Mouse (Mus musculus): ENCODE data around the gene Cdan1.
"Not testable (repeated sequence)": the region's sequence is repeated elsewhere in the genome, so short reads cannot be mapped to it uniquely, and the experiment has no call there.

Cdan1 gene

DNA sequence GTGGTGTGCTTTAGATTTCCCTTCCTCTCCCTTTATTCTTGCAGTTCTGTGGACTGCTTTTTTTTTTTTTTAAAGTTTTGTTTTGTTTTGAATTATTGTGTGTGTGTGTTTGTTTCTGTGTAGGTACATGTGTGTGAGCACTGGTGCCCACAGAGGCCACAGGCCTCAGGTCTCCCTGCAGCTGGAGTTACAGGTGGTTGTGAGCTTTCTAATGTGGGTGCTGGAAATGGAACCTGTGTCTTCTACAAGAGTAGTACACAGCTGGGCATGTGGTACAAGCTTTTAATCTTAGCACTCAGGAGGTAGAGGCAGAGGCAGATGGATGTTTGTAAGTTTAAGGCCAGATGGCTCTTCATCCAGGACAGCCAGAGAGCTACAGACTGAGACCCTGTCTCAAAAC lies 142.9 kb downstream of the Cdan1 start:
- in situ Hi-C loops (cut with MboI; ENCODE audit: low pct_unique_long_range_greater_than_20kb in 1 of 2, low sequenced_read_pairs in 2 of 2, unreplicated experiment in 1 of 2), result no loop called here

DNA sequence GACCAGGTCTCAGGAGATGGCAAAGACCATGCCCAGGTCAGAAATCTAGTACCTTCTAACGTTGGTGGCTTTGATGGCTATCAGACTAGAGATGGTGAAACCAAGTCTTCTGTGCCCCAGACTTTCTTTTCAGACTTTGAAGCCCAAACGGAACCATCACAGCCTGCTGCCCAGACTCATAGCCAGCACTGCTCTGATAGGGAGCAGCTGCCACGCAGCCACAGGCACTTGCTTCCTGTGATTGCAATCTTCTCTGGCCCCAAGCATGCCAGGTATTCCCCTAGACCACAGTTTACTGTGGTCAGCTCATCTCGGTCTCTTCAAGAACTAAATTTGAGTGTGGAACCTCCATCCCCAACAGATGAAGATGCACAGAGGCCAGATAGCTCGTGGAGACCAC lies 147.3 kb downstream of the Cdan1 start:
- in situ Hi-C loops (cut with MboI; ENCODE audit: low pct_unique_long_range_greater_than_20kb in 1 of 2, low sequenced_read_pairs in 2 of 2, unreplicated experiment in 1 of 2), result no loop called here

DNA sequence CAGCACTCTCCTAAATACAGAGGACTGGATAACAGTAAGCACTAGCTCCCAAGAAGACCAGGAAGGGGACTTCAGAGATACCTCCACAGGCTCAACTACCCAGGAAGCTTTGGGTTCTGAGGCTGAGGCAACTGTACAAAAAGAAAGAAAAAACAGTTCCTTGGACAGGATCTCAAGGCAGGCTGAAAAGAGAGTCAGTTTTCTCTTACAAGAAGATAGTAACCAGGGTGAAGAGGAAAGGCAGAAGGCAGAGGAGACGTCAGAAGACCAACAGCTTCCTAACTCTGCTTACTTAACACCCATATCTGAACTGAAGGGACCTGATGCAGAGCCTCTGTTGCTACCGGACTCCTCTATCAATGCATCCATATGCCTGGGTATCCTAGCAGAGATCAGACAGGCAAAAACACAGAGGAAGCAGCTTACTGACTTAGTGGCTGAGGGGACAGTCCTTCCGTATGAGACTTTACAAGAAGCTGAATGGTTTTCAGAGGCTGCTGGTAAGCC lies 149.5 kb downstream of the Cdan1 start:
- in situ Hi-C loops (cut with MboI; ENCODE audit: low pct_unique_long_range_greater_than_20kb in 1 of 2, low sequenced_read_pairs in 2 of 2, unreplicated experiment in 1 of 2), result no loop called here

DNA sequence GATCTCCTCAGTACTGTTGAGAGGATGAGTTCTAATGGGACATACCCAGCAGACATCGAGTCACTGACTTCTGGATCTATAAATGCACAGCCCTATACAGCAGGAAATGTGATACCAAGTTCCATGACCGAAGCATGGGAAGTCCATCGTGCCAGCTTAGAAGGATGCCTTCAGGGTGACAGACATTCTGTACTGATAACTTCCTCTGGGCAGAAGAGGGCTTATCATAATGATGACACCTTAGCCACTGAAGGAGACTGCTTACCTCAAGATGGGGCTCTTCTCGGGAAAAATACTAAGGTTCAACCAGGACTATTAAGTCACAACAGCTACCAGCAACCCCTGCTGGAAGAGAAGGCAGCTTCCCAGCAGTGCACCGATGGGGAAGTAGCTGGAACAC lies 152.2 kb downstream of the Cdan1 start:
- in situ Hi-C loops (cut with MboI; ENCODE audit: low pct_unique_long_range_greater_than_20kb in 1 of 2, low sequenced_read_pairs in 2 of 2, unreplicated experiment in 1 of 2), result no loop called here

DNA sequence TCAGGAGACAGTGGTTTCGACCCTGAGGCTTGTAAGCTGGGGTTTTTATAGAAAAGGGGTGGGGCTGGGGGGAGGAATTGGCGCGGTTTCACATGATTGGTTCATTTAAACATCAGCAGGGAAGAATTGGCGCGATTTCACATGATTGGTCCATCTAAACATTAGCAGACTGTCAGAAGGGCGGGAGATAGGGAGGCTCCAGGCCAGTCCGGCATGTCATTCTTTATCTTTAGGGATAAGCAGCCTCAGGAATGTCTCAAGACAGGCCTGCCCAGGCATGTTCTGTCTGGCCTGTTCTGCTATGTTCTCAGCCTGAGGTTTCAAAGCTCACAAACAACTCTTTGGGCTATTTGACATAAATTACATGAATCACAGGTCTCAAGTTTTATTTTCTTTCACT lies 168.8 kb downstream of the Cdan1 start:
- in situ Hi-C loops (cut with MboI; ENCODE audit: low pct_unique_long_range_greater_than_20kb in 1 of 2, low sequenced_read_pairs in 2 of 2, unreplicated experiment in 1 of 2), result not testable (repeated sequence)

DNA sequence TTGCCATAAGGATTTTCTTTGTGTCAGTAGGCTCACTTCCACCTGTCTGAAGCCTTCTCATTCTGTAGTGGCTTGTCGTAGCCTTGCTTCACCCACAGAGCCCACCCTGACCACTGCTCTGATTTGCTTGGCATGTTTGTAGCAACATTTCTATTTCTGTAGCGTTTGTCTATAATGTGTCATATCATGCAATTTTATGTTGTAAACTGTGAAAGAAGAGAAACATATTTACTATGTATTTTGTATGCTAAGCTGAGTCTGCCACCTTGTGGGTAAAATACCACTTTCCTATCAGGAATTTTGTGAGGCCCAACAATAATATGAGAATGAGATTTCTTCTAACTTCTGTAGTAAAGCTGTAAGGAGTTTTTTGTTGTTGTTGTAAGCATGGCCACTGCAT lies 179.7 kb downstream of the Cdan1 start:
- in situ Hi-C loops (cut with MboI; ENCODE audit: low pct_unique_long_range_greater_than_20kb in 1 of 2, low sequenced_read_pairs in 2 of 2, unreplicated experiment in 1 of 2), result no loop called here

DNA sequence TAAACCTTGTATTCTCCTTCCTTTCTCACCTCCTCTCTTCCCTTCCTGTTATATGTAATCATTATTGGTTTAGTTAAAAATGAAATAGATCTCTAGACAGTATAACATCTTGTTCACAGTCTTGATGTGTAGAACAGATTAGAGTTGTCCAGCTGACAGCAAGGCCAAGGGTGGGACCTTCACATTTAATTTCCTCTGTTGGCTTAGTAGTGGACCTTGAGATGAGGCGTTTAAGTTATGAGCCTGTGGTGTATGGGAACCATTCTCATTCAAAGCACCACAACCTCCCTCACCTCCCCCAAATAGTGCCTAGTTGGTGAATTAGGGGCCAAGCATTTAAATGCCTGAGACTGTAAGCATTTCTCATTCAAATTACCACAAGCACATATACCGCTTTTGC lies 182.5 kb downstream of the Cdan1 start:
- in situ Hi-C loops (cut with MboI; ENCODE audit: low pct_unique_long_range_greater_than_20kb in 1 of 2, low sequenced_read_pairs in 2 of 2, unreplicated experiment in 1 of 2), result no loop called here

Measured in mouse embryonic stem cell (cell line).